Mouse (Mus musculus) lung, embryonic 15.5 days (tissue): ENCODE data around the gene Zbtb46. TPM values are rescaled to one million over a fixed set of nuclear protein-coding genes. Genes with fewer than 3 reads are reported as not detected.

Experiments
- polyA plus RNA-seq: library from polyadenylated mRNA; unstranded; fragments of >200 nt; fragmentation: Nextera tagmentation; extraction: Ambion mirVana; gene quantifications from 2 replicates; pipeline ENCODE4 v1.2.1, GENCODE M21; 2015

Gene Zbtb46
- polyA plus RNA-seq, 1 experiment from 2014 or later = 14.6 TPM

Other genes with a start within 250 kb of the Zbtb46 start
- gene Srms, start 246.2 kb downstream of the Zbtb46 start, polyA plus RNA-seq = 0.29 and 0.31 TPM in 2 replicates
- gene Fndc11, start 239.4 kb downstream of the Zbtb46 start, polyA plus RNA-seq = 0.25 and 0.32 TPM in 2 replicates
- gene Helz2, start 217.4 kb downstream of the Zbtb46 start, polyA plus RNA-seq = 2.6 and 3.1 TPM in 2 replicates
- gene Gmeb2, start 171.4 kb downstream of the Zbtb46 start, polyA plus RNA-seq = 14.9 and 15.7 TPM in 2 replicates
- 3.0 and 7.7 TPM in 2 replicates for gene Stmn3, start 144.9 kb downstream of the Zbtb46 start, polyA plus RNA-seq
- 51.2 and 52.7 TPM in 2 replicates for gene Rtel1, start 139.7 kb downstream of the Zbtb46 start, polyA plus RNA-seq
- gene Zgpat, start 94.5 kb downstream of the Zbtb46 start, polyA plus RNA-seq = 39.0 and 40.7 TPM in 2 replicates
- 61.8 and 66.7 TPM in 2 replicates for gene Arfrp1, start 94.0 kb downstream of the Zbtb46 start, polyA plus RNA-seq
- 20.8 and 21.9 TPM in 2 replicates for gene Lime1, start 79.3 kb downstream of the Zbtb46 start, polyA plus RNA-seq
- gene Abhd16b, start 33.8 kb upstream of the Zbtb46 start, polyA plus RNA-seq = 0.24 and 0.26 TPM in 2 replicates
- gene Tpd52l2, start 37.7 kb upstream of the Zbtb46 start, polyA plus RNA-seq = 155 and 160 TPM in 2 replicates
- gene Dnajc5, start 61.1 kb upstream of the Zbtb46 start, polyA plus RNA-seq = 84.8 and 87.4 TPM in 2 replicates
- gene Uckl1, start 125.5 kb upstream of the Zbtb46 start, polyA plus RNA-seq = 41.4 and 51.2 TPM in 2 replicates
- 60.8 and 61.9 TPM in 2 replicates for gene Prpf6, start 132.4 kb upstream of the Zbtb46 start, polyA plus RNA-seq
- 48.2 and 52.3 TPM in 2 replicates for gene Zfp512b, start 133.4 kb upstream of the Zbtb46 start, polyA plus RNA-seq
- gene Samd10, start 139.8 kb upstream of the Zbtb46 start, polyA plus RNA-seq = 29.7 and 30.1 TPM in 2 replicates
- gene Gm29797, start 197.6 kb upstream of the Zbtb46 start, polyA plus RNA-seq = not detected in 2 replicates
- 65.3 and 70.3 TPM in 2 replicates for gene Sox18, start 212.2 kb upstream of the Zbtb46 start, polyA plus RNA-seq
- gene Tcea2, start 220.9 kb upstream of the Zbtb46 start, polyA plus RNA-seq = 23.2 and 23.7 TPM in 2 replicates
- gene Rgs19, start 234.6 kb upstream of the Zbtb46 start, polyA plus RNA-seq = 72.3 and 72.5 TPM in 2 replicates
- not detected in 2 replicates for gene Lkaaear1, start 239.0 kb upstream of the Zbtb46 start, polyA plus RNA-seq